Mouse (Mus musculus): ENCODE data around the gene Gsk3b.

DNA sequence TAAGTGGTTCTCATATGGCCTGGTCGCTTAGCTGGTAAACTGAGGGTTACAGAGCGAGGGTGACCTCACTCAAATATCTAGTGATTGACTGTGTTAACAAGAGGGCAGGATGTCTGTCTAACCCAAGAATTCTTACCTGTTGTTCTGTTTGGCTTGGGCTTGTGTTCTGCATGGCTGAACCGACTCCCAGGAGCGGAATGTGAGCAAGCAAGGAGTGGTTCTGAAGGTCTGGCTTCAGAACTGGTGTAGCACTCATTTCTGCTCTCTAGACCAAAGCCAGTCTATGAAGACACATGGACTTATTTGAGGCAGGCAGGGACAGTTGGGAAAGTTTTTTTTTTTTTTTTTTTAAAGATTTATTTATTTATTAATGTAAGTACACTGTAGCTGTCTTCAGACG is 30.5 kb downstream of the Gsk3b start:
- no peak for TF ChIP-seq POLR2A (IDR thresholded peaks at IDR 0.05; ENCODE audit: low read depth, low read length)
- no peak for TF ChIP-seq CTCF (IDR thresholded peaks at IDR 0.05; ENCODE audit: extremely low read depth, insufficient read depth, insufficient read length, insufficient replicate concordance)

All from spleen, adult 2 months (tissue).